Mouse (Mus musculus) C2C12 (cell line): Measurements from ENCODE around the gene Vmn2r22.
"Not testable (repeated sequence)": the region's sequence is repeated elsewhere in the genome, so short reads cannot be mapped to it uniquely, and the experiment has no call there.

Experiments used
- CEBPB ChIP-seq: IDR thresholded peaks from one replicate; pipeline ENCODE4 v1.6.1; 2011; ENCODE audit warnings: low read depth, mild to moderate bottlenecking, control low read depth, moderate library complexity
- CTCF ChIP-seq: IDR thresholded peaks from one replicate; pipeline ENCODE4 v1.5.1; 2011; ENCODE audit not compliant: control insufficient read depth, insufficient read depth, insufficient read length
- MAX ChIP-seq: IDR thresholded peaks from one replicate; pipeline ENCODE4 v1.6.1; 2011; ENCODE audit warnings: mild to moderate bottlenecking, control low read depth
- MYOD1 ChIP-seq: IDR thresholded peaks from one replicate; pipeline ENCODE4 v1.6.1; 2011; ENCODE audit warnings: low read depth; ENCODE audit not compliant: control insufficient read depth, insufficient read length
- MYOG ChIP-seq: IDR thresholded peaks from one replicate; pipeline ENCODE4 v1.6.1; 2011; ENCODE audit not compliant: control insufficient read depth, insufficient read length; ENCODE audit errors: extremely low read depth
- USF1 ChIP-seq: IDR thresholded peaks from one replicate; pipeline ENCODE4 v1.6.1; 2011; ENCODE audit warnings: low read depth, mild to moderate bottlenecking, control low read depth, moderate library complexity

- TF ChIP-seq CTCF, MAX, CEBPB, MYOG, USF1, MYOD1: not testable (repeated sequence)
Measured at GRCm38 (mm10) chr6:123650625-123651024, at the start of gene Vmn2r22.
